Mouse (Mus musculus) liver, embryonic 11.5 days (tissue): Measurements from ENCODE around the gene Tceanc2. TPM values are rescaled to one million over a fixed set of nuclear protein-coding genes. Genes with fewer than 3 reads are reported as not detected.

Experiments used
- ATAC-seq: fragments of 200-750 bp; cut with Nextera tagmentation; replicated peaks from 2 replicates; pipeline ENCODE4 v1.8.0; 2017; ENCODE audit warnings: moderate number of reproducible peaks, mild to moderate bottlenecking, moderate TSS enrichment, moderate library complexity; ENCODE audit not compliant: low FRiP score
- DNase-seq: peaks from one replicate; pipeline ENCODE4 v3.0.0-alpha.2; 2017; ENCODE audit warnings: low spot score
- H3K27ac ChIP-seq: fragments of 300-500 bp; sonication (generic); 2 replicates; pipeline ENCODE4 v1.5.1; 2014; ENCODE audit warnings: mild to moderate bottlenecking, low read depth, low read length, control low read depth
- H3K27me3 ChIP-seq: fragments of 300-500 bp; sonication (generic); replicated peaks from 2 replicates; pipeline ENCODE4 v1.6.1; 2014; ENCODE audit warnings: low read length, mixed read lengths; ENCODE audit not compliant: control insufficient read depth, insufficient read depth
- H3K36me3 ChIP-seq: fragments of 300-500 bp; sonication (generic); 2 replicates; pipeline ENCODE4 v1.6.1; 2014; ENCODE audit warnings: mild to moderate bottlenecking, low read length, moderate library complexity, mixed read lengths; ENCODE audit not compliant: control insufficient read depth, insufficient read depth
- H3K4me1 ChIP-seq: fragments of 300-500 bp; sonication (generic); replicated peaks from 2 replicates; pipeline ENCODE4 v1.6.1; 2014; ENCODE audit warnings: low read length, mixed read lengths; ENCODE audit not compliant: control insufficient read depth, insufficient read depth
- H3K4me2 ChIP-seq: fragments of 300-500 bp; sonication (generic); 2 replicates; pipeline ENCODE4 v1.6.1; 2014; ENCODE audit warnings: mild to moderate bottlenecking, control low read depth, moderate library complexity
- H3K4me3 ChIP-seq: fragments of 300-500 bp; sonication (generic); 2 replicates; pipeline ENCODE4 v1.5.1; 2014; ENCODE audit warnings: low read depth, low read length, control low read depth
- H3K9ac ChIP-seq: fragments of 300-500 bp; sonication (generic); 2 replicates; pipeline ENCODE4 v1.6.1; 2014; ENCODE audit warnings: low read depth, low read length, control low read depth
- H3K9me3 ChIP-seq: fragments of 300-500 bp; sonication (generic); 2 replicates; pipeline ENCODE4 v1.6.1; 2016; ENCODE audit warnings: low read length, inconsistent platforms, mixed read lengths; ENCODE audit not compliant: control insufficient read depth
- WGBS: fragments of 180-500 bp; shearing (Covaris S2); extraction: QIAGEN DNeasy Blood & Tissue Kit; methylation state at CpG from one replicate; pipeline ENCODE4 v1.1.7; 2014; 5-methylcytosine and 5-hydroxymethylcytosine counted together
- polyA plus RNA-seq: library from polyadenylated mRNA; unstranded; fragments of >200 nt; fragmentation: Nextera tagmentation; extraction: Ambion mirVana; gene quantifications from 2 replicates; pipeline ENCODE4 v1.2.1, GENCODE M21; 2014

Tceanc2 gene
- polyA plus RNA-seq, 1 experiment from 2014 or later: 23.0 TPM

GRCm38 (mm10) chr4:107126891-107127524 lies 51.9 kb downstream of the Tceanc2 start:
- H3K4me2 ChIP-seq: no peak overlapping the region
- DNase-seq: no peak
- peaks cover 6% of the 10 kb centered on the region; the same call in 1 of the 2 replicates for H3K4me1 ChIP-seq
- H3K4me3 ChIP-seq: no peak overlapping the region
- H3K27me3 ChIP-seq: peaks cover 3% of the 10 kb centered on the region; the same call in 1 of the 2 replicates
- WGBS: 70% methylated on average over 13 of the region's 13 CpGs
- H3K36me3 ChIP-seq: no peaks in the 10 kb centered on the region
- no peak overlapping the region for H3K9ac ChIP-seq
- no peak for ATAC-seq
- H3K9me3 ChIP-seq: no peaks in the 10 kb centered on the region
- no peak overlapping the region for H3K27ac ChIP-seq

GRCm38 (mm10) chr4:107126389-107126788 lies 52.5 kb downstream of the Tceanc2 start:
- Histone ChIP-seq H3K27ac (no peak overlapping the region), H3K9ac (no peak overlapping the region), H3K4me2 (no peak overlapping the region), H3K9me3 (no peaks in the 10 kb centered on the region), H3K36me3 (no peaks in the 10 kb centered on the region), H3K27me3 (peaks cover 3% of the 10 kb centered on the region; the same call in 1 of the 2 replicates), H3K4me1 (peaks cover 6% of the 10 kb centered on the region; the same call in 1 of the 2 replicates), H3K4me3 (no peak overlapping the region)
- DNase-seq: no peak
- no peak for ATAC-seq
- 61% methylated on average over 10 of the region's 10 CpGs for WGBS

GRCm38 (mm10) chr4:107125101-107125500 lies 53.8 kb downstream of the Tceanc2 start:
- H3K36me3 ChIP-seq: no peaks in the 10 kb centered on the region
- H3K4me2 ChIP-seq: no peak overlapping the region
- H3K4me1 ChIP-seq: no peaks in the 10 kb centered on the region; the same call in 1 of the 2 replicates
- DNase-seq: no peak
- no peak overlapping the region for H3K9ac ChIP-seq
- H3K4me3 ChIP-seq: no peak overlapping the region
- ATAC-seq: no peak
- H3K9me3 ChIP-seq: no peaks in the 10 kb centered on the region
- H3K27me3 ChIP-seq: peaks cover 3% of the 10 kb centered on the region; the same call in 1 of the 2 replicates
- H3K27ac ChIP-seq: no peak overlapping the region
- 61% methylated on average over 5 of the region's 5 CpGs for WGBS

GRCm38 (mm10) chr4:107124376-107124775 lies 54.5 kb downstream of the Tceanc2 start:
- H3K9ac ChIP-seq: no peak overlapping the region
- H3K4me1 ChIP-seq: no peaks in the 10 kb centered on the region
- no peak overlapping the region for H3K4me3 ChIP-seq
- peaks cover 3% of the 10 kb centered on the region; the same call in 1 of the 2 replicates for H3K27me3 ChIP-seq
- WGBS: 54% methylated on average over 7 of the region's 7 CpGs
- DNase-seq (no peak), ATAC-seq (no peak)
- no peaks in the 10 kb centered on the region for H3K36me3 ChIP-seq
- no peak overlapping the region for H3K27ac ChIP-seq
- H3K9me3 ChIP-seq: no peaks in the 10 kb centered on the region
- no peak overlapping the region for H3K4me2 ChIP-seq

- no peak overlapping the region for H3K27ac ChIP-seq
- no peaks in the 10 kb centered on the region for H3K36me3 ChIP-seq
- ATAC-seq (no peak), DNase-seq (no peak)
- H3K27me3 ChIP-seq: peaks cover 3% of the 10 kb centered on the region; the same call in 1 of the 2 replicates
- H3K4me1 ChIP-seq: no peaks in the 10 kb centered on the region
- no peaks in the 10 kb centered on the region for H3K9me3 ChIP-seq
- 65% methylated on average over 12 of the region's 12 CpGs for WGBS
- H3K9ac ChIP-seq: no peak overlapping the region
- H3K4me3 ChIP-seq: no peak overlapping the region
- no peak overlapping the region for H3K4me2 ChIP-seq
Observed at GRCm38 (mm10) chr4:107121165-107121943, 57.6 kb downstream of the Tceanc2 start.

- Histone ChIP-seq H3K4me2 (no peak overlapping the region), H3K9me3 (no peaks in the 10 kb centered on the region), H3K4me1 (no peaks in the 10 kb centered on the region), H3K27me3 (peaks cover 3% of the 10 kb centered on the region; the same call in 1 of the 2 replicates), H3K27ac (no peak overlapping the region), H3K9ac (no peak overlapping the region), H3K4me3 (no peak overlapping the region), H3K36me3 (no peaks in the 10 kb centered on the region)
- DNase-seq: no peak
- ATAC-seq: no peak
- WGBS: 90% methylated on average over 6 of the region's 6 CpGs
Observed at GRCm38 (mm10) chr4:107120676-107121075, 58.2 kb downstream of the Tceanc2 start.

- H3K4me3 ChIP-seq: no peak overlapping the region
- H3K27ac ChIP-seq: no peak overlapping the region
- no peaks in the 10 kb centered on the region for H3K9me3 ChIP-seq
- H3K4me2 ChIP-seq: no peak overlapping the region
- WGBS: 53% methylated on average over 4 of the region's 4 CpGs
- H3K36me3 ChIP-seq: no peaks in the 10 kb centered on the region
- no peaks in the 10 kb centered on the region for H3K4me1 ChIP-seq
- H3K9ac ChIP-seq: no peak overlapping the region
- DNase-seq (no peak), ATAC-seq (no peak)
- peaks cover under 1% of the 10 kb centered on the region; the same call in 1 of the 2 replicates for H3K27me3 ChIP-seq
Observed at GRCm38 (mm10) chr4:107119056-107119455, 59.9 kb downstream of the Tceanc2 start.

- Histone ChIP-seq H3K27ac (no peak overlapping the region), H3K9ac (no peak overlapping the region), H3K4me1 (no peaks in the 10 kb centered on the region), H3K27me3 (no peaks in the 10 kb centered on the region), H3K4me3 (no peak overlapping the region), H3K9me3 (no peaks in the 10 kb centered on the region), H3K4me2 (no peak overlapping the region), H3K36me3 (no peaks in the 10 kb centered on the region)
- WGBS: 68% methylated on average over 2 of the region's 2 CpGs
- DNase-seq (no peak), ATAC-seq (no peak)
Observed at GRCm38 (mm10) chr4:107117741-107118385, 61.1 kb downstream of the Tceanc2 start.
